Mouse (Mus musculus) intestine, postnatal 0 days (tissue): Measurements from ENCODE around the gene Prkci. TPM values are rescaled to one million over a fixed set of nuclear protein-coding genes. Genes with fewer than 3 reads are reported as not detected.
A peak's percentile ranks its signal among the peaks of the same experiment; 100 is the strongest.

ENCODE experiments used
- ATAC-seq: fragments of 200-750 bp; cut with Nextera tagmentation; 2 replicates; pipeline ENCODE4 v1.8.0; 2017; ENCODE audit warnings: mild to moderate bottlenecking, moderate TSS enrichment, moderate library complexity
- H3K27ac ChIP-seq: fragments of 300-500 bp; sonication (generic); 2 replicates; pipeline ENCODE4 v1.5.1; 2014; ENCODE audit warnings: mild to moderate bottlenecking, low read depth, low read length, moderate library complexity
- H3K27me3 ChIP-seq: fragments of 300-500 bp; sonication (generic); replicated peaks from 2 replicates; pipeline ENCODE4 v1.6.1; 2014; ENCODE audit warnings: low read length, mixed read lengths; ENCODE audit not compliant: control insufficient read depth, insufficient read depth
- H3K36me3 ChIP-seq: fragments of 300-500 bp; sonication (generic); 2 replicates; pipeline ENCODE4 v1.6.1; 2014; ENCODE audit warnings: mild to moderate bottlenecking, moderate library complexity; ENCODE audit not compliant: control insufficient read depth, insufficient read depth
- H3K4me1 ChIP-seq: fragments of 300-500 bp; sonication (generic); replicated peaks from 2 replicates; pipeline ENCODE4 v1.6.1; 2014; ENCODE audit warnings: antibody characterized with exemption, low read length, mixed read lengths; ENCODE audit not compliant: control insufficient read depth, insufficient read depth
- H3K4me2 ChIP-seq: fragments of 300-500 bp; sonication (generic); replicated peaks from 2 replicates; pipeline ENCODE4 v1.6.1; 2014; ENCODE audit warnings: low read depth, mild to moderate bottlenecking, moderate library complexity
- H3K4me3 ChIP-seq: fragments of 300-500 bp; sonication (generic); 2 replicates; pipeline ENCODE4 v1.5.1; 2014; ENCODE audit warnings: low read depth, low read length
- H3K9ac ChIP-seq: fragments of 300-500 bp; sonication (generic); 2 replicates; pipeline ENCODE4 v1.6.1; 2014; ENCODE audit warnings: mild to moderate bottlenecking, low read depth, low read length
- H3K9me3 ChIP-seq: fragments of 300-500 bp; sonication (generic); 2 replicates; pipeline ENCODE4 v1.6.1; 2016; ENCODE audit warnings: mixed run types; ENCODE audit not compliant: control insufficient read depth
- CTCF ChIP-seq: sonication (generic); IDR thresholded peaks from 2 replicates; pipeline ENCODE4 v1.5.1; 2016; ENCODE audit warnings: low read depth, mild to moderate bottlenecking, control low read depth, antibody characterized with exemption, moderate library complexity
- WGBS: fragments of 180-500 bp; shearing (Covaris S2); extraction: QIAGEN DNeasy Blood & Tissue Kit; methylation state at CpG from one replicate; pipeline ENCODE4 v1.1.7; 2014; 5-methylcytosine and 5-hydroxymethylcytosine counted together
- polyA plus RNA-seq: library from polyadenylated mRNA; unstranded; fragments of >200 nt; fragmentation: Nextera tagmentation; extraction: Ambion mirVana; gene quantifications from 2 replicates; pipeline ENCODE4 v1.2.1, GENCODE M21; 2015

The Prkci gene
- polyA plus RNA-seq, 1 experiment from 2014 or later = 14.5 TPM

GRCm38 (mm10) chr3:31071804-31072203 lies 76.3 kb downstream of the Prkci start:
- H3K27ac ChIP-seq = no peak overlapping the region
- WGBS = 86% methylated on average over 14 of the region's 14 CpGs
- H3K9ac ChIP-seq = no peak overlapping the region
- no peaks in the 10 kb centered on the region for H3K9me3 ChIP-seq
- ATAC-seq = no peak
- H3K36me3 ChIP-seq = no peaks in the 10 kb centered on the region
- H3K4me1 ChIP-seq = peaks cover 7% of the 10 kb centered on the region; the same call in 1 of the 2 replicates
- TF ChIP-seq CTCF = no peak
- H3K4me3 ChIP-seq = no peak overlapping the region
- H3K27me3 ChIP-seq = no peaks in the 10 kb centered on the region
- no peak overlapping the region for H3K4me2 ChIP-seq

GRCm38 (mm10) chr3:31075808-31076207 lies 80.3 kb downstream of the Prkci start:
- 28% methylated on average over 11 of the region's 11 CpGs for WGBS
- Histone ChIP-seq H3K27ac (peak overlapping the region; percentile 87), H3K9me3 (no peaks in the 10 kb centered on the region), H3K4me2 (no peak overlapping the region), H3K36me3 (no peaks in the 10 kb centered on the region), H3K27me3 (no peaks in the 10 kb centered on the region), H3K4me3 (no peak overlapping the region), H3K4me1 (peaks cover 12% of the 10 kb centered on the region; the same call in 1 of the 2 replicates), H3K9ac (no peak overlapping the region)
- ATAC-seq = peak; percentile 91
- TF ChIP-seq CTCF = peak; percentile 59

- Histone ChIP-seq H3K4me3 (no peak overlapping the region), H3K4me2 (peak overlapping the region; percentile 13; the same call in 1 of the 2 replicates), H3K27ac (peak overlapping the region; percentile 87), H3K9ac (no peak overlapping the region), H3K9me3 (no peaks in the 10 kb centered on the region), H3K4me1 (peaks cover 12% of the 10 kb centered on the region; the same call in 1 of the 2 replicates), H3K27me3 (no peaks in the 10 kb centered on the region), H3K36me3 (no peaks in the 10 kb centered on the region)
- peak; percentile 70 for ATAC-seq
- WGBS = 44% methylated on average over 6 of the region's 6 CpGs
- no peak for TF ChIP-seq CTCF
These were observed 81.6 kb downstream of the Prkci start for GRCm38 (mm10) chr3:31077068-31077703.

GRCm38 (mm10) chr3:31079450-31079849 lies 83.9 kb downstream of the Prkci start:
- H3K9ac ChIP-seq = no peak overlapping the region
- ATAC-seq = no peak
- no peak overlapping the region for H3K27ac ChIP-seq
- H3K4me2 ChIP-seq = peak overlapping the region; percentile 21; the same call in 1 of the 2 replicates
- H3K4me3 ChIP-seq = no peak overlapping the region
- no peaks in the 10 kb centered on the region for H3K36me3 ChIP-seq
- no peaks in the 10 kb centered on the region for H3K9me3 ChIP-seq
- H3K27me3 ChIP-seq = no peaks in the 10 kb centered on the region
- TF ChIP-seq CTCF = no peak
- WGBS = 40% methylated on average over 10 of the region's 10 CpGs
- peaks cover 23% of the 10 kb centered on the region for H3K4me1 ChIP-seq

GRCm38 (mm10) chr3:31080791-31081502 lies 85.4 kb downstream of the Prkci start:
- Histone ChIP-seq H3K9ac (no peak overlapping the region), H3K4me3 (no peak overlapping the region), H3K4me1 (peaks cover 23% of the 10 kb centered on the region), H3K9me3 (no peaks in the 10 kb centered on the region), H3K27ac (no peak overlapping the region), H3K36me3 (no peaks in the 10 kb centered on the region), H3K4me2 (no peak overlapping the region), H3K27me3 (no peaks in the 10 kb centered on the region)
- TF ChIP-seq CTCF = no peak
- no peak for ATAC-seq
- WGBS = 89% methylated on average over 10 of the region's 10 CpGs

GRCm38 (mm10) chr3:31082838-31083506 lies 87.4 kb downstream of the Prkci start:
- Histone ChIP-seq H3K27me3 (no peaks in the 10 kb centered on the region), H3K36me3 (no peaks in the 10 kb centered on the region), H3K4me3 (no peak overlapping the region), H3K4me2 (peak overlapping the region; percentile 32; the same call in 1 of the 2 replicates), H3K9ac (no peak overlapping the region), H3K4me1 (peaks cover 14% of the 10 kb centered on the region), H3K27ac (no peak overlapping the region), H3K9me3 (no peaks in the 10 kb centered on the region)
- no peak for ATAC-seq
- no peak for TF ChIP-seq CTCF
- WGBS = 83% methylated on average over 11 of the region's 13 CpGs
